Mouse (Mus musculus) left cerebral cortex, adult 2 months (tissue): ENCODE measurements around the gene Tmem131. TPM values are rescaled to one million over a fixed set of nuclear protein-coding genes. Genes with fewer than 3 reads are reported as not detected.

Experiments
- DNase-seq, 2 experiments: peaks; one replicate each; pipeline ENCODE4 v3.0.0; 2021 to 2022; ENCODE audit warnings: low spot score in 2 of 2, mixed read lengths in 1 of 2; ENCODE audit errors: extremely low spot score in 1 of 2
- H3K27ac ChIP-seq: fragments of 200-600 bp; 2 replicates; pipeline ENCODE4 v1.8.1; 2022
- H3K4me3 ChIP-seq: fragments of 200-600 bp; 2 replicates; pipeline ENCODE4 v1.8.1; 2022
- CTCF ChIP-seq: fragments of 200-600 bp; IDR thresholded peaks from 2 replicates; pipeline ENCODE4 v1.8.1; 2022; ENCODE audit warnings: antibody characterized with exemption, mild to moderate bottlenecking, moderate library complexity
- intact Hi-C: fragments of 180-260 bp; cut with DNase I; formaldehyde crosslinking; loops from one replicate; pipeline ENCODE4 v1.15.1; 2025
- total RNA-seq, 2 experiments: library from RNA; stranded (reverse); gene quantifications; 2 replicates each; pipeline ENCODE4 v1.2.3; 2021

Gene Tmem131
- total RNA-seq, 2 experiments from 2014 or later = 53.6 to 61.1 TPM

- TF ChIP-seq CTCF = no peak
- Histone ChIP-seq H3K4me3 (no peak overlapping the region), H3K27ac (no peak overlapping the region)
- intact Hi-C loops = no loop called here
- DNase-seq = no peak
These were observed 50.3 kb downstream of the Tmem131 start for GRCm38 (mm10) chr1:36893146-36893545.

- no peak for DNase-seq
- intact Hi-C loops = no loop called here
- Histone ChIP-seq H3K4me3 (no peak overlapping the region), H3K27ac (no peak overlapping the region)
- TF ChIP-seq CTCF = no peak
These were observed 51.0 kb downstream of the Tmem131 start for GRCm38 (mm10) chr1:36892461-36892860.

GRCm38 (mm10) chr1:36889016-36889415, 54.5 kb downstream of the Tmem131 start:
- intact Hi-C loops = no loop called here
- TF ChIP-seq CTCF = no peak
- Histone ChIP-seq H3K27ac (no peak overlapping the region), H3K4me3 (no peak overlapping the region)
- no peak for DNase-seq

GRCm38 (mm10) chr1:36887172-36887571, 56.3 kb downstream of the Tmem131 start:
- Histone ChIP-seq H3K27ac (no peak overlapping the region), H3K4me3 (no peak overlapping the region)
- no peak for DNase-seq
- TF ChIP-seq CTCF = no peak
- intact Hi-C loops = no loop called here

- no peak for DNase-seq
- intact Hi-C loops = no loop called here
- TF ChIP-seq CTCF = no peak
- H3K27ac ChIP-seq = no peak overlapping the region
- no peak overlapping the region for H3K4me3 ChIP-seq
These were observed 57.0 kb downstream of the Tmem131 start for GRCm38 (mm10) chr1:36886489-36886888.

- intact Hi-C loops = no loop called here
- no peak overlapping the region for H3K27ac ChIP-seq
These were observed 58.9 kb downstream of the Tmem131 start for GRCm38 (mm10) chr1:36884536-36884935.

GRCm38 (mm10) chr1:36883805-36884204, 59.7 kb downstream of the Tmem131 start:
- DNase-seq = no peak
- no peak for TF ChIP-seq CTCF
- H3K27ac ChIP-seq = no peak overlapping the region
- H3K4me3 ChIP-seq = no peak overlapping the region
- intact Hi-C loops = no loop called here

More at GRCm38 (mm10) chr1:36884536-36884935, 58.9 kb downstream of the Tmem131 start:
- no peak for TF ChIP-seq CTCF
- DNase-seq = no peak
- no peak overlapping the region for H3K4me3 ChIP-seq

GRCm38 (mm10) chr1:36879154-36879553, 64.3 kb downstream of the Tmem131 start:
- TF ChIP-seq CTCF = no peak
- intact Hi-C loops = no loop called here

GRCm38 (mm10) chr1:36877126-36877525, 66.3 kb downstream of the Tmem131 start:
- intact Hi-C loops = no loop called here
- TF ChIP-seq CTCF = no peak
- no peak overlapping the region for H3K4me3 ChIP-seq
- no peak for DNase-seq
- no peak overlapping the region for H3K27ac ChIP-seq

More at GRCm38 (mm10) chr1:36879154-36879553, 64.3 kb downstream of the Tmem131 start:
- Histone ChIP-seq H3K27ac (no peak overlapping the region), H3K4me3 (no peak overlapping the region)
- no peak for DNase-seq

- H3K4me3 ChIP-seq = no peak overlapping the region
- no peak; the same call in 1 of the 2 replicates for TF ChIP-seq CTCF
- no peak for DNase-seq
- no peak overlapping the region for H3K27ac ChIP-seq
- intact Hi-C loops = no loop called here
These were observed 68.4 kb downstream of the Tmem131 start for GRCm38 (mm10) chr1:36874874-36875561.

- intact Hi-C loops = no loop called here
- H3K4me3 ChIP-seq = no peak overlapping the region
- no peak for DNase-seq
- no peak for TF ChIP-seq CTCF
- H3K27ac ChIP-seq = no peak overlapping the region
These were observed 72.2 kb downstream of the Tmem131 start for GRCm38 (mm10) chr1:36871238-36871637.

GRCm38 (mm10) chr1:36870518-36870917, 72.9 kb downstream of the Tmem131 start:
- no peak for DNase-seq
- intact Hi-C loops = no loop called here
- no peak overlapping the region for H3K27ac ChIP-seq
- no peak for TF ChIP-seq CTCF
- no peak overlapping the region for H3K4me3 ChIP-seq

- intact Hi-C loops = no loop called here
- no peak overlapping the region for H3K4me3 ChIP-seq
- no peak overlapping the region for H3K27ac ChIP-seq
- DNase-seq = no peak
- no peak for TF ChIP-seq CTCF
These were observed 78.7 kb downstream of the Tmem131 start for GRCm38 (mm10) chr1:36864757-36865156.
